Comparison of ENCODE assay signal across 8 mouse cellular contexts in genomic region chr7:139615767-139616766, GRCm38 (mm10). TPM values are rescaled to one million over a fixed set of nuclear protein-coding genes. Genes with fewer than 3 reads are reported as not detected.
DNase-seq lines count a peak whose midpoint lies in the region; ATAC-seq and TF ChIP-seq lines count a peak whose summit lies in the region.

No protein-coding gene starts in this region.

- H3K4me2 ChIP-seq in heart, embryonic 11.5 days = no peak overlapping the region
- H3K4me2 ChIP-seq in intestine, embryonic 16.5 days (ENCODE audit: low read depth, low read length) = no peak overlapping the region
- H3K4me2 ChIP-seq in midbrain, embryonic 14.5 days (ENCODE audit: low read length) = no peak overlapping the region

- no peaks in the 10 kb centered on the region for H3K36me3 ChIP-seq in heart, adult 2 months (ENCODE audit: control insufficient read depth, insufficient read depth, low read length)
- H3K36me3 ChIP-seq in heart, embryonic 11.5 days (ENCODE audit: control insufficient read depth, insufficient read depth, low read length) = no peaks in the 10 kb centered on the region
- H3K36me3 ChIP-seq in intestine, embryonic 16.5 days (ENCODE audit: control insufficient read depth, insufficient read depth, low read length) = no peaks in the 10 kb centered on the region
- no peaks in the 10 kb centered on the region for H3K36me3 ChIP-seq in midbrain, embryonic 14.5 days (ENCODE audit: control insufficient read depth, insufficient read depth, low read length)
- H3K36me3 ChIP-seq in splenic B cell, adult 2 months (ENCODE audit: control insufficient read depth, insufficient read depth, low read length, poor library complexity, severe bottlenecking) = no peaks in the 10 kb centered on the region

- H3K4me1 ChIP-seq in heart, adult 2 months (ENCODE audit: control insufficient read depth, insufficient read depth, low read length) = 0 out of 2 replicates have a peak, but pooled peaks cover 1% of the 10 kb centered on the region
- H3K4me1 ChIP-seq in heart, embryonic 11.5 days (ENCODE audit: control insufficient read depth, insufficient read depth, low read length) = no peaks in the 10 kb centered on the region
- no peaks in the 10 kb centered on the region for H3K4me1 ChIP-seq in intestine, embryonic 16.5 days (ENCODE audit: control insufficient read depth, insufficient read depth, low read length)
- H3K4me1 ChIP-seq in midbrain, embryonic 14.5 days (ENCODE audit: control insufficient read depth, insufficient read depth, low read length) = peaks cover 4% of the 10 kb centered on the region; the same call in 1 of the 2 replicates

- no peaks in the 10 kb centered on the region for H3K27me3 ChIP-seq in heart, adult 2 months (ENCODE audit: control insufficient read depth, insufficient read depth, low read length)
- H3K27me3 ChIP-seq in heart, embryonic 11.5 days (ENCODE audit: control insufficient read depth, insufficient read depth, low read length) = peaks cover 9% of the 10 kb centered on the region; the same call in 1 of the 2 replicates
- no peaks in the 10 kb centered on the region for H3K27me3 ChIP-seq in intestine, embryonic 16.5 days (replicated peaks; ENCODE audit: control insufficient read depth, insufficient read depth, low read length)
- no peaks in the 10 kb centered on the region for H3K27me3 ChIP-seq in midbrain, embryonic 14.5 days (ENCODE audit: control insufficient read depth, insufficient read depth, low read length)
- no peaks in the 10 kb centered on the region for H3K27me3 ChIP-seq in splenic B cell, adult 2 months (ENCODE audit: control insufficient read depth, insufficient read depth, low read length, poor library complexity, severe bottlenecking)

- peak; percentile 25 to 56 for DNase-seq in heart, adult 2 months
- peak; percentile 74 to 79 for DNase-seq in cerebellum, adult 18-20 months
- DNase-seq in forelimb bud, embryonic 11.5 days (ENCODE audit: low read depth, low spot score) = peak; percentile 76
- peak; percentile 74 to 88 for DNase-seq in left cerebral cortex, postnatal 25 days (ENCODE audit: low spot score in 2 of 2)
- DNase-seq in midbrain, embryonic 14.5 days = peak; percentile 91
- DNase-seq in splenic B cell, adult 2 months (ENCODE audit: low read depth, low spot score) = peak; percentile 54

- TF ChIP-seq EP300 in heart, adult 2 months (IDR thresholded peaks at IDR 0.05; ENCODE audit: insufficient read depth, low read depth, low read length) = no peak

- 44% methylated on average over 12 of the region's 12 CpGs for WGBS in heart, adult 2 months
- WGBS in heart, embryonic 11.5 days (ENCODE audit: insufficient replicate concordance) = 54% methylated on average over 12 of the region's 12 CpGs
- WGBS in intestine, embryonic 16.5 days = 58% methylated on average over 12 of the region's 12 CpGs
- WGBS in midbrain, embryonic 14.5 days = 42% methylated on average over 12 of the region's 12 CpGs

- TF ChIP-seq CTCF in heart, adult 2 months (IDR thresholded peaks at IDR 0.05) = peak; percentile 91

- H3K9ac ChIP-seq in heart, adult 2 months (ENCODE audit: low read depth, low read length) = no peak overlapping the region
- H3K9ac ChIP-seq in heart, embryonic 11.5 days (ENCODE audit: low read depth, low read length) = no peak overlapping the region
- no peak overlapping the region for H3K9ac ChIP-seq in intestine, embryonic 16.5 days (ENCODE audit: low read depth, low read length)
- H3K9ac ChIP-seq in midbrain, embryonic 14.5 days (replicated peaks; ENCODE audit: low read length) = no peak overlapping the region

- intact Hi-C loops in heart, adult 2 months (cut with DNase I) = loop anchor here (2.0 kb wide), 1 partner anchor 69 kb away; no protein-coding TSS in a partner anchor
- intact Hi-C loops in left cerebral cortex, postnatal 25 days (cut with DNase I) = loop anchor here (5.0 kb wide), 1 partner anchor 446 kb away; no protein-coding TSS in a partner anchor

- no peak overlapping the region for H3K4me3 ChIP-seq in heart, adult 2 months
- no peak overlapping the region for H3K4me3 ChIP-seq in heart, embryonic 11.5 days (ENCODE audit: low read depth, low read length)
- no peak overlapping the region for H3K4me3 ChIP-seq in intestine, embryonic 16.5 days (ENCODE audit: low read length)
- no peak overlapping the region for H3K4me3 ChIP-seq in midbrain, embryonic 14.5 days (replicated peaks; ENCODE audit: low read depth, low read length)

- H3K9me3 ChIP-seq in heart, embryonic 11.5 days (replicated peaks; ENCODE audit: control insufficient read depth, low read length) = no peaks in the 10 kb centered on the region
- no peaks in the 10 kb centered on the region for H3K9me3 ChIP-seq in intestine, embryonic 16.5 days (ENCODE audit: control insufficient read depth, low read length)
- H3K9me3 ChIP-seq in midbrain, embryonic 14.5 days (ENCODE audit: control insufficient read depth, low read length) = no peaks in the 10 kb centered on the region

- no peak for ATAC-seq in heart, embryonic 11.5 days (replicated peaks; ENCODE audit: insufficient number of reproducible peaks, low FRiP score, low TSS enrichment)
- peak; percentile 62 for ATAC-seq in intestine, embryonic 16.5 days
- peak; percentile 69 for ATAC-seq in midbrain, embryonic 14.5 days (ENCODE audit: low FRiP score, low TSS enrichment)

- no peak overlapping the region for H3K27ac ChIP-seq in heart, adult 2 months
- H3K27ac ChIP-seq in heart, embryonic 11.5 days (ENCODE audit: low read depth, low read length) = no peak overlapping the region
- H3K27ac ChIP-seq in intestine, embryonic 16.5 days (ENCODE audit: low read length) = no peak overlapping the region
- no peak overlapping the region for H3K27ac ChIP-seq in midbrain, embryonic 14.5 days (replicated peaks; ENCODE audit: low read depth, low read length)

- TF ChIP-seq POLR2A in heart, adult 2 months (IDR thresholded peaks at IDR 0.05; ENCODE audit: insufficient read depth, low read depth, low read length) = no peak

- H3K79me2 ChIP-seq in heart, adult 2 months (replicated peaks; ENCODE audit: control insufficient read depth, insufficient read depth, low read length) = no peaks in the 10 kb centered on the region

RNA-seq across cellular contexts. Expression of gene Nkx6-2, which starts 33.5 kb away (rescaled TPM):
- under 1 TPM in 1 of 2 experiments, not detected in 1; 0.23 TPM for total RNA-seq in heart, adult 2 months (2021)
- polyA plus RNA-seq in heart, adult 2 months (2012; rRNA removed) = 0.18 TPM in 1 of 2 replicates, not detected in the other
- polyA plus RNA-seq in heart, embryonic 11.5 days (2014; fragmentation: Nextera tagmentation; extraction: Ambion mirVana) = 0.09 and 0.34 TPM in 2 replicates
- 0.13 and 0.18 TPM in 2 replicates for polyA plus RNA-seq in intestine, embryonic 16.5 days (2015; fragmentation: Nextera tagmentation; extraction: Ambion mirVana)
- total RNA-seq in left cerebral cortex, postnatal 25 days (2021) = 1 to 10 TPM; 6.8 to 7.8 TPM
- polyA plus RNA-seq in midbrain, embryonic 14.5 days (2014; fragmentation: Nextera tagmentation; extraction: Ambion mirVana) = 8.0 and 9.0 TPM in 2 replicates

Comparison
In these comparisons a context has a peak if more than half of its experiments do, and no peak if none do; other contexts are left out.
1. DNase-seq: peak in every context shown above with its lines; median percentile 91 in midbrain, embryonic 14.5 days; 81 in left cerebral cortex, postnatal 25 days; 76 in cerebellum, adult 18-20 months; 76 in forelimb bud, embryonic 11.5 days; 54 in splenic B cell, adult 2 months; 40 in heart, adult 2 months.